ENCODE assay signal across 26 mouse cellular contexts in the genomic region with DNA sequence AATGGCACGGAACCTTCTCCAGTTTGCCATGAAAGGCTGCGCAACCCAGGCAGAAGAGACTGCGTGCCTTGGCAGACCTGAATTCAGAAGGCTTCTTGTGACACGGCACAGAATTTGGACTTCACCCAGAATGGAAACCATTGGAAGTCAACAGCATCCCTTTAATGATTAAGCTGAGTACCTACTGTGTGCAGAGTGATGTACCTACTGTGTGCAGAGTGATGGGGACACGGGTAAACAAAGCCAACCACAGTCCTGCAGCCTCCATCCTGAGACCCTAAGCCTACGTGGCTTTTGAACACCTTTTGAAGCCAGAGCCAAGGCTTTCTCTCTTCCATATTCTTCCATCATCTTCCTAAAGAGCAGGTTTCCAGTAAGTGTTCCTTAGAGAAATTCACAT.
"Had no signal": no experiment of that assay in that cellular context is flagged by ENCODE, and none has a peak within 500 bp of the region (broad histone marks: within the 10 kb centered on the region; RNA-seq: fewer than 3 reads in every experiment).

No protein-coding gene starts in this region.

- H3K4me3 ChIP-seq: embryonic facial prominence, embryonic 10.5 days; embryonic facial prominence, embryonic 12.5 days; embryonic facial prominence, embryonic 13.5 days; embryonic facial prominence, embryonic 15.5 days; erythroblast, embryonic 14.5 days; forebrain, embryonic 10.5 days; forebrain, embryonic 12.5 days; forebrain, embryonic 13.5 days; forebrain, embryonic 15.5 days; gastrocnemius, adult 2 months; heart, adult 2 months had no signal

- H3K9ac ChIP-seq: embryonic facial prominence, embryonic 12.5 days; embryonic facial prominence, embryonic 13.5 days; embryonic facial prominence, embryonic 15.5 days; forebrain, embryonic 12.5 days; forebrain, embryonic 13.5 days; forebrain, embryonic 15.5 days; forebrain, postnatal 0 days had no signal

- H3K4me1 ChIP-seq: embryonic facial prominence, embryonic 12.5 days; forebrain, embryonic 12.5 days; forebrain, embryonic 15.5 days had no signal

- H3K27ac ChIP-seq: embryonic facial prominence, embryonic 10.5 days; embryonic facial prominence, embryonic 12.5 days; embryonic facial prominence, embryonic 13.5 days; embryonic facial prominence, embryonic 15.5 days; forebrain, embryonic 10.5 days; forebrain, embryonic 12.5 days; forebrain, embryonic 13.5 days; forebrain, embryonic 15.5 days; gastrocnemius, adult 2 months; heart, adult 2 months had no signal

- H3K36me3 ChIP-seq: embryonic facial prominence, embryonic 12.5 days; embryonic facial prominence, embryonic 13.5 days; embryonic facial prominence, embryonic 15.5 days; forebrain, embryonic 10.5 days; forebrain, embryonic 12.5 days; forebrain, embryonic 15.5 days had no signal

- ATAC-seq: forebrain, embryonic 13.5 days; forebrain, embryonic 14.5 days; forebrain, embryonic 15.5 days; forebrain, embryonic 16.5 days; forebrain, postnatal 0 days had no signal

- H3K27me3 ChIP-seq: embryonic facial prominence, embryonic 12.5 days; embryonic facial prominence, embryonic 13.5 days; embryonic facial prominence, embryonic 15.5 days; forebrain, embryonic 12.5 days; forebrain, embryonic 13.5 days; forebrain, embryonic 15.5 days had no signal

- H3K9me3 ChIP-seq: embryonic facial prominence, embryonic 10.5 days; embryonic facial prominence, embryonic 12.5 days; embryonic facial prominence, embryonic 13.5 days; embryonic facial prominence, embryonic 15.5 days; forebrain, embryonic 10.5 days; forebrain, embryonic 12.5 days; forebrain, embryonic 13.5 days; forebrain, embryonic 15.5 days had no signal

- DNase-seq: cerebellum, adult 9-10 months; cerebellum, adult 9-11 months; cerebellum, postnatal 10 days; cerebellum, postnatal 14 days; cerebellum, postnatal 25 days; cerebellum, postnatal 36 days; embryo, embryonic 11 days; forebrain, postnatal 0 days; gastrocnemius, adult 2 months; gastrocnemius, postnatal 10 days; gastrocnemius, postnatal 14 days; gastrocnemius, postnatal 25 days; gastrocnemius, postnatal 36 days; heart, adult 18-20 months; heart, adult 2 months had no signal

- H3K4me2 ChIP-seq: embryonic facial prominence, embryonic 12.5 days; embryonic facial prominence, embryonic 13.5 days; embryonic facial prominence, embryonic 15.5 days; forebrain, embryonic 12.5 days; forebrain, embryonic 13.5 days; forebrain, embryonic 15.5 days had no signal
